Mouse (Mus musculus): ENCODE measurements around the gene Tktl2.

GRCm38 (mm10) chr8:66503381-66503780 is 8.2 kb upstream of the Tktl2 start:
- no peak for TF ChIP-seq TAL1 (IDR thresholded peaks at IDR 0.05; ENCODE audit: low read length)
- TF ChIP-seq GATA1 (IDR thresholded peaks at IDR 0.05; ENCODE audit: low read length), result no peak
